Mouse (Mus musculus): ENCODE data around the gene Btbd35f5. TPM values are rescaled to one million over a fixed set of nuclear protein-coding genes. Genes with fewer than 3 reads are reported as not detected.
"Not testable (repeated sequence)": the region's sequence is repeated elsewhere in the genome, so short reads cannot be mapped to it uniquely, and the experiment has no call there.

Btbd35f5 gene
- not detected in 2 replicates for total RNA-seq (2012; rRNA removed)
- polyA plus RNA-seq (2012; ENCODE audit: insufficient read depth in 1 of 2, insufficient read length in 2 of 2, low read depth in 1 of 2, low replicate concordance in 2 of 2, missing spikeins in 1 of 2): not detected

- not testable (repeated sequence) for H3K9me3 ChIP-seq (replicated peaks; ENCODE audit: insufficient read depth, low read length); DNase-seq (ENCODE audit: low read depth, low spot score); H3K4me3 ChIP-seq (ENCODE audit: control insufficient read depth in 1 of 2, insufficient read depth in 1 of 2, low read depth in 2 of 2, low read length in 2 of 2); H3K9ac ChIP-seq (ENCODE audit: control insufficient read depth, low read depth, low read length, poor library complexity, severe bottlenecking); H3K27ac ChIP-seq (ENCODE audit: control insufficient read depth, low read depth, low read length); H3K79me2 ChIP-seq (ENCODE audit: control insufficient read depth, insufficient read depth, low read length, poor library complexity); H3K36me3 ChIP-seq (ENCODE audit: control insufficient read depth in 1 of 2, insufficient read depth in 2 of 2, low read length in 2 of 2); H3K4me1 ChIP-seq (ENCODE audit: control insufficient read depth in 1 of 2, insufficient read depth in 2 of 2, low read length in 2 of 2); H3K27me3 ChIP-seq (ENCODE audit: control insufficient read depth in 1 of 2, insufficient read depth in 2 of 2, low read length in 2 of 2)
Measured at GRCm38 (mm10) chrX:32973597-32973996, at the start of gene Btbd35f5. Gene Btbd35f5, plus strand, starts transcription at chrX:32973897.

- not testable (repeated sequence) for H3K27ac ChIP-seq (ENCODE audit: control insufficient read depth, low read depth, low read length); H3K9me3 ChIP-seq (replicated peaks; ENCODE audit: insufficient read depth, low read length); DNase-seq (ENCODE audit: low read depth, low spot score); H3K79me2 ChIP-seq (ENCODE audit: control insufficient read depth, insufficient read depth, low read length, poor library complexity); H3K4me3 ChIP-seq (ENCODE audit: control insufficient read depth in 1 of 2, insufficient read depth in 1 of 2, low read depth in 2 of 2, low read length in 2 of 2); H3K9ac ChIP-seq (ENCODE audit: control insufficient read depth, low read depth, low read length, poor library complexity, severe bottlenecking); H3K36me3 ChIP-seq (ENCODE audit: control insufficient read depth in 1 of 2, insufficient read depth in 2 of 2, low read length in 2 of 2); H3K27me3 ChIP-seq (ENCODE audit: control insufficient read depth in 1 of 2, insufficient read depth in 2 of 2, low read length in 2 of 2); H3K4me1 ChIP-seq (ENCODE audit: control insufficient read depth in 1 of 2, insufficient read depth in 2 of 2, low read length in 2 of 2)
Measured at GRCm38 (mm10) chrX:32941468-32941867, 32.2 kb upstream of the Btbd35f5 start, which contains the start of gene Gm21789. Gene Gm21789, plus strand, starts transcription at chrX:32941768.

Other genes with a start within 250 kb of the Btbd35f5 start
- not detected in 2 replicates for gene Btbd35f21, start 247.8 kb upstream of the Btbd35f5 start, total RNA-seq (2012; rRNA removed)
- not detected for gene Btbd35f21, start 247.8 kb upstream of the Btbd35f5 start, polyA plus RNA-seq (2012; ENCODE audit: insufficient read depth in 1 of 2, insufficient read length in 2 of 2, low read depth in 1 of 2, low replicate concordance in 2 of 2, missing spikeins in 1 of 2)
- not detected in 2 replicates for gene Btbd35f30, start 79.3 kb upstream of the Btbd35f5 start, total RNA-seq (2012; rRNA removed)
- gene Btbd35f30, start 79.3 kb upstream of the Btbd35f5 start, polyA plus RNA-seq (2012; ENCODE audit: insufficient read depth in 1 of 2, insufficient read length in 2 of 2, low read depth in 1 of 2, low replicate concordance in 2 of 2, missing spikeins in 1 of 2): not detected
- not detected in 2 replicates for gene Gm21789, start 32.1 kb upstream of the Btbd35f5 start, total RNA-seq (2012; rRNA removed)
- gene Gm21789, start 32.1 kb upstream of the Btbd35f5 start, polyA plus RNA-seq (2012; ENCODE audit: insufficient read depth in 1 of 2, insufficient read length in 2 of 2, low read depth in 1 of 2, low replicate concordance in 2 of 2, missing spikeins in 1 of 2): not detected

Data from MEL (cell line).